8 mouse cellular contexts compared by ENCODE assay signal in the genomic region with DNA sequence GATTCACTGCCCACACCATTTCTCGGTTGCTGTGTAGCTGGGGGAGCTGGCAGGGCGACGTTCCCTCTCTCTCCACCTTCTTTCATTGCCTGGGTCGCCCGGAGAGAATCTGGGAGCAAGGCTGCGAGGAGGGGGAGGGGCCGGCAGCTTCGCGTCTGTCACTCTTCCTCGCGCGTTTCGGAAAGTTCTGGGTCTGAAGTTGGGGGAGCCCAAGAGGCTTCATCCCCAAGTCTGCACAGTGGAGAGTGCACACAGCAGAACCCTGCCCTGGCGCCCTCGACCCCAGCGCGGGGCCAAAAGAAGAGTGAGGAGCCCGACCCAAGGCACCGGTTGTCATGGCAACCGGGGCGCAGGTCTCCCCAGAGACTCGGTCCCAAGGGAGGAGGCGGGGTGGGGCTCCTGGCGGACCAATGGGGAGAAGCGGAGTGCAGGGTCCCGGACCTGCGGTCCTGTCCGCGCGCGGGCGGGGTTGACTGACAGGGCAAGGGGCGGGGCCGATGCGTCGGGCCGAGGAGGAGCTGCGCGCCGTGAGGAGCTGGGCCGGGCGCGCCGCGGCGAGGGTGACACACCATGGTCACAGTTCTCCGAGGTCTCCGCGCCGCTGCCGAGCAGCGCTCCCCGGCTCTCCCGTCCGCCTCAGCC. TPM values are rescaled to one million over a fixed set of nuclear protein-coding genes. Genes with fewer than 3 reads are reported as not detected.
DNase-seq lines count a peak whose midpoint lies in the region; ATAC-seq and TF ChIP-seq lines count a peak whose summit lies in the region.

Ptpn13 (plus strand) TSS at position 515 of the 642 bp plus-strand sequence.

- no peak within 1 kb of the TSS; the same call in 1 of the 2 replicates for H3K27ac ChIP-seq in bone marrow, adult 2 months (ENCODE audit: control insufficient read depth, insufficient read depth, low read depth, low read length, poor library complexity)
- H3K27ac ChIP-seq in embryonic facial prominence, embryonic 14.5 days (replicated peaks; ENCODE audit: low read depth, low read length), result peak within 1 kb of the TSS; percentile 87
- peak within 1 kb of the TSS; percentile 72 for H3K27ac ChIP-seq in limb, embryonic 13.5 days
- H3K27ac ChIP-seq in midbrain, embryonic 16.5 days (ENCODE audit: low read length), result peak within 1 kb of the TSS; percentile 60

- under 1% methylated on average over 55 of the region's 55 CpGs for WGBS in bone marrow, adult 2 months
- WGBS in embryonic facial prominence, embryonic 14.5 days, result 0% methylated on average over 32 of the region's 55 CpGs
- under 1% methylated on average over 50 of the region's 55 CpGs for WGBS in limb, embryonic 13.5 days
- WGBS in midbrain, embryonic 16.5 days, result 0% methylated on average over 44 of the region's 55 CpGs

- peak within 1 kb of the TSS; percentile 93 for H3K4me2 ChIP-seq in embryonic facial prominence, embryonic 14.5 days (ENCODE audit: low read depth, low read length)
- peak within 1 kb of the TSS; percentile 87 for H3K4me2 ChIP-seq in limb, embryonic 13.5 days (replicated peaks)
- H3K4me2 ChIP-seq in midbrain, embryonic 16.5 days (ENCODE audit: low read length), result peak within 1 kb of the TSS; percentile 98

- H3K36me3 ChIP-seq in embryonic facial prominence, embryonic 14.5 days (ENCODE audit: control insufficient read depth, insufficient read depth, low read length), result no peaks in the 10 kb centered on the region
- no peaks in the 10 kb centered on the region for H3K36me3 ChIP-seq in limb, embryonic 13.5 days
- no peaks in the 10 kb centered on the region for H3K36me3 ChIP-seq in midbrain, embryonic 16.5 days (ENCODE audit: control insufficient read depth, insufficient read depth, low read length)

- H3K4me1 ChIP-seq in bone marrow, adult 2 months (ENCODE audit: control insufficient read depth, insufficient read depth, low read length), result no peaks in the 10 kb centered on the region
- H3K4me1 ChIP-seq in embryonic facial prominence, embryonic 14.5 days (ENCODE audit: control insufficient read depth, insufficient read depth, low read length), result peaks cover 8% of the 10 kb centered on the region; the same call in 1 of the 2 replicates
- H3K4me1 ChIP-seq in limb, embryonic 13.5 days, result peaks cover 35% of the 10 kb centered on the region
- peaks cover 11% of the 10 kb centered on the region for H3K4me1 ChIP-seq in midbrain, embryonic 16.5 days (ENCODE audit: control insufficient read depth, insufficient read depth, low read length)

- peak within 1 kb of the TSS; percentile 43 for H3K4me3 ChIP-seq in bone marrow, adult 2 months (replicated peaks; ENCODE audit: control insufficient read depth, low read depth, low read length)
- H3K4me3 ChIP-seq in embryonic facial prominence, embryonic 14.5 days (ENCODE audit: low read depth, low read length), result peak within 1 kb of the TSS; percentile 78
- peak within 1 kb of the TSS; percentile 79 for H3K4me3 ChIP-seq in limb, embryonic 13.5 days
- peak within 1 kb of the TSS; percentile 75 for H3K4me3 ChIP-seq in midbrain, embryonic 16.5 days (ENCODE audit: low read depth, low read length)

- DNase-seq in A20 (ENCODE audit: low read depth, low spot score), result peak; percentile 98
- DNase-seq in embryonic facial prominence, embryonic 14.5 days (ENCODE audit: low spot score), result peak; percentile 95
- DNase-seq in heart, adult 8-10 months (ENCODE audit: low spot score), result peak; percentile 85
- DNase-seq in kidney, adult 9 months, result peak; percentile 97
- peak; percentile 73 to 75 for DNase-seq in spleen, postnatal 36 days (ENCODE audit: low spot score in 2 of 2)

- no peak; the same call in 1 of the 2 replicates for TF ChIP-seq POLR2A in bone marrow, adult 2 months (IDR thresholded peaks at IDR 0.05; ENCODE audit: borderline replicate concordance, control insufficient read depth, low read depth, low read length)

- H3K9me3 ChIP-seq in embryonic facial prominence, embryonic 14.5 days (ENCODE audit: control insufficient read depth, low read length), result no peaks in the 10 kb centered on the region
- no peaks in the 10 kb centered on the region for H3K9me3 ChIP-seq in limb, embryonic 13.5 days
- H3K9me3 ChIP-seq in midbrain, embryonic 16.5 days (replicated peaks; ENCODE audit: control insufficient read depth, low read length, poor library complexity, severe bottlenecking), result no peaks in the 10 kb centered on the region

- TF ChIP-seq CTCF in bone marrow, adult 2 months (IDR thresholded peaks at IDR 0.05; ENCODE audit: control insufficient read depth, insufficient read depth, low read length), result no peak

- ATAC-seq in embryonic facial prominence, embryonic 14.5 days (ENCODE audit: low read depth), result peak; percentile 97
- ATAC-seq in limb, embryonic 13.5 days (ENCODE audit: low FRiP score, low read depth), result peak; percentile 94
- peak; percentile 96 for ATAC-seq in midbrain, embryonic 16.5 days

- H3K9ac ChIP-seq in embryonic facial prominence, embryonic 14.5 days (ENCODE audit: low read depth, low read length), result peak within 1 kb of the TSS; percentile 85
- peak within 1 kb of the TSS; percentile 82 for H3K9ac ChIP-seq in limb, embryonic 13.5 days
- peak within 1 kb of the TSS; percentile 79 for H3K9ac ChIP-seq in midbrain, embryonic 16.5 days (ENCODE audit: low read depth, low read length)

- H3K27me3 ChIP-seq in embryonic facial prominence, embryonic 14.5 days (replicated peaks; ENCODE audit: control insufficient read depth, insufficient read depth, low read length), result peaks cover 7% of the 10 kb centered on the region; the same call in 1 of the 2 replicates
- peaks cover 18% of the 10 kb centered on the region; the same call in 1 of the 2 replicates for H3K27me3 ChIP-seq in limb, embryonic 13.5 days
- H3K27me3 ChIP-seq in midbrain, embryonic 16.5 days (ENCODE audit: control insufficient read depth, insufficient read depth, low read depth, low read length), result no peaks in the 10 kb centered on the region

RNA-seq across cellular contexts. Expression of gene Ptpn13, which starts in this region (rescaled TPM):
- polyA plus RNA-seq in bone marrow, adult 2 months (2011; ENCODE audit: insufficient read depth, insufficient read length, low replicate concordance, missing spikeins), result 0.75 and 2.4 TPM in 2 replicates
- 16.6 and 20.0 TPM in 2 replicates for polyA plus RNA-seq in embryonic facial prominence, embryonic 14.5 days (2014; fragmentation: Nextera tagmentation; extraction: Ambion mirVana)
- total RNA-seq in heart, adult 8-10 months (2022), result 1 to 10 TPM; 4.8 to 6.8 (median 5.6) TPM
- 9.1 and 10.8 TPM in 2 replicates for polyA plus RNA-seq in limb, embryonic 13.5 days (2015; fragmentation: Nextera tagmentation; extraction: Ambion mirVana)
- polyA plus RNA-seq in midbrain, embryonic 16.5 days (2015; fragmentation: Nextera tagmentation; extraction: Ambion mirVana), result 3.6 and 3.9 TPM in 2 replicates
